Mouse (Mus musculus) right cerebral cortex, adult 18-20 months (tissue): ENCODE data around the gene Ccdc153.

Experiments used
- DNase-seq: peaks from one replicate; pipeline ENCODE4 v3.0.0; 2022; ENCODE audit warnings: mixed read lengths

Gene Ccdc153

DNA sequence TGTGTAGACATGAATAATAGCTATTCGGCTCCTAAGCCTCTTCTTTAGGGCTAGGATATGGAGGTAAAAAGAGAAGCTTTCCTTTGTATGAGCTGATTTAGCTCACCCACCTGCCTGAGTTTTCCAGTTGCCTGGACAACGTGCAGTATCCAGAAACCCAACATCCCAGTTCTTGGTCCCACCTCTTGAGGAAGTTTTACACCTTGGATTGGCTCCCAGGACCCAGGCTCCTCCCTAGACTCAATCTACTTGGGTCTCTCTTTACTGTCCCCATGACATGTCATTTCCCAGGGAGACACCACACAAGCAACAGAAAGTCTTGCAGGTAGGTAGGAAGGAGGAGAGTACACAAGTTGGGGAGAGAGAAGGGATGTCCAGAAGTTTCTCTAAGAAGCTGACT, at the start of gene Ccdc153:
Gene Ccdc153 (plus strand): TSS at position 278 of the 400 bp plus-strand sequence.
- DNase-seq: no peak

GRCm38 (mm10) chr9:44191166-44191565, 49.3 kb upstream of the Ccdc153 start:
- DNase-seq: no peak

GRCm38 (mm10) chr9:44192312-44192711, 48.2 kb upstream of the Ccdc153 start:
- DNase-seq: no peak

GRCm38 (mm10) chr9:44192794-44193193, 47.7 kb upstream of the Ccdc153 start:
- no peak for DNase-seq

GRCm38 (mm10) chr9:44194000-44194399, 46.5 kb upstream of the Ccdc153 start:
- DNase-seq: no peak

DNA sequence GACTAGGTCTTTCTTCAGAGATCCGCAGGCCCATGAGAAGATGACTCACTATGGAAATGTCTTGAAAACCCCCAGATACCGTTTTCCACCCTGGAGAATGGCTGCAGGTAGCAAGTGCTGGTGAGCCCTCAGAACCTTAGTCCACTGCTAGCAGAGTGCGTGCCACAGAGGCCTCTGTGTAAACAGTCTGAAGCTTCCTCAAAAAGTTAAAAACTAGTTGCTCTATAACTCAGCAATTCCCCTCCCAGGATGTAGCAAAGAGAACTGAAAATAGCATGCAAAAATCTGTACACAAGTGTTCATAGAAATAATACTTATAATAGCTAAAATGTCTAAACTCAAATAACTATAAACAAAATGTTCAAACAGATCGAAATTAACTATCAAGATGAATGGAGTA, 44.1 kb upstream of the Ccdc153 start:
- no peak for DNase-seq

- DNase-seq: no peak
Observed at GRCm38 (mm10) chr9:44199166-44199565, 41.3 kb upstream of the Ccdc153 start.

- DNase-seq: no peak
Observed at GRCm38 (mm10) chr9:44199580-44199979, 40.9 kb upstream of the Ccdc153 start.

- no peak for DNase-seq
Observed at GRCm38 (mm10) chr9:44200458-44200857, 40.0 kb upstream of the Ccdc153 start.

GRCm38 (mm10) chr9:44207840-44208239, 32.6 kb upstream of the Ccdc153 start:
- no peak for DNase-seq

DNA sequence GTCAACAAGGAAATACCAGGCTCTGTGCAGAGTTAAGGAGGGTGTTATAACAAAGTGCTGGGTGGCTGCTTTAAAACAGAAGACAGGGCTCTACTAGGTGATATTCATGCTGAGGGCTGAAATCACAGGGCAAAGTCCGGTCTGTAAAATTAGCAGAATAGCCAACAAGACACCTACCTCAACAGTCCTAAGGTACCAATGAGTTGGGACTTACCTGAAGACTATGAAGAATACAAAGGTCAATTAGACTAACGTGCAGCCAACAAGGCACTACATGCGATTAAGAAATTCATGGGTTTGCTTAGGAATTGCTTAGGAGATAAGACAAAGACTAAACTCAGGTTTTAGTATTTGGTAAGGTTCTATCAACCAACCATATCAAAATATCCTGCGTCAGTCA, 31.1 kb upstream of the Ccdc153 start:
- DNase-seq: no peak

DNA sequence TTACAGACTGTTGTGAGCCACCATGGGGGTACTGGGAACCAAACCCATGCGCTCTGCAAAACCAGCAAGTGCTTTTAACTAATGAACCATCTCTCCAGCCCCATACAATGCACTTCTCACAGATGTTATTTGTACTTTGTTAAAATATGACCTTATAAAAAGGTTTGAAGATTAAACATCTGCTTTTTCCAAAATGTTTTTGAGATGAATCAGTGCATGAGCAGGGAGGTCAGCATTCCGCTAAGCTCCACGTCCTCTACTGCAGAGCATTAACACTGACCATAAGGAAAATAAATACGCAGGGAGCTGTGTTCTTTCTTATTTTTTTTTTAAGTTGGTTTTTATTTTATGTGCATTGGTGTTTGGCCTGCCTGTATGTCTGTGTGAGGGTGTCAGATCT, 28.1 kb upstream of the Ccdc153 start:
- no peak for DNase-seq

DNA sequence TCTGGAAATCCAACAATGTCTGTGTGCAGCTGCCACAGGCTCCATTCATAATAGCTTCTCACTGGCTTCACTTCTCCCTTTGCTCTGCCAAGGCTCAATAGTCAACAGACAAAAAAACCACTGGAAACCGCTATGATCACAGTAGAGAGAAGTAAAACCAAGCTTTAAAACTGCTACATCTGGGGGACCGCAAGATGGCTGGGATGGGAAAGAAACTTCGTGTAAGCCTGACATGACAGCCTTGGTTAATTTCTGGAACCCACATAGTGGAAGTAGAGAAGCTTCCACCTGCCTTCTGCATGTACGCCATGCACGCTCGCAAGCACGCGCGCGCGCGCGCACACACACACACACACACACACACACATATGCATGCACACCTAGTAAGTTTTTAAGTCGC, 26.9 kb upstream of the Ccdc153 start:
- DNase-seq: no peak

- DNase-seq: peak; percentile 47
Observed at GRCm38 (mm10) chr9:44225993-44226392, 14.5 kb upstream of the Ccdc153 start.

DNA sequence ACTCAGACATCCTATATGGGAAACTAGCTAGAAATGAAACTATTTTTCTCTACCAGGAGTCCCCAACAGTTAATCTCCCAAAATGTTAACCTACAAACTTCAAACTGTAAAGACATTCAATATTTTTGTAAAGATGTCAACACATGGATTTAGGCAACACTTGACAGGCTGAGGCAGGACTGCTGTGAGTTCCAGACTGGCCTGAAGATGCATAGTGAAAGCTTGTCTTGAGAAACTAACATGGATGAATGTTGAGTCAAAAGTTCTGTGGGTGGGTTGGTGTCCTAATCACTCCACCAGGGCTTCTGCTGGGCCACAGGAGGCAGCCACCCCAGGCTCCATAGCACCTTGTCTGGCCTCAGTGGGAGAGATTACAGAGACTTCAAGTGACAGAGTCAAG, 8.9 kb upstream of the Ccdc153 start:
- no peak for DNase-seq

DNA sequence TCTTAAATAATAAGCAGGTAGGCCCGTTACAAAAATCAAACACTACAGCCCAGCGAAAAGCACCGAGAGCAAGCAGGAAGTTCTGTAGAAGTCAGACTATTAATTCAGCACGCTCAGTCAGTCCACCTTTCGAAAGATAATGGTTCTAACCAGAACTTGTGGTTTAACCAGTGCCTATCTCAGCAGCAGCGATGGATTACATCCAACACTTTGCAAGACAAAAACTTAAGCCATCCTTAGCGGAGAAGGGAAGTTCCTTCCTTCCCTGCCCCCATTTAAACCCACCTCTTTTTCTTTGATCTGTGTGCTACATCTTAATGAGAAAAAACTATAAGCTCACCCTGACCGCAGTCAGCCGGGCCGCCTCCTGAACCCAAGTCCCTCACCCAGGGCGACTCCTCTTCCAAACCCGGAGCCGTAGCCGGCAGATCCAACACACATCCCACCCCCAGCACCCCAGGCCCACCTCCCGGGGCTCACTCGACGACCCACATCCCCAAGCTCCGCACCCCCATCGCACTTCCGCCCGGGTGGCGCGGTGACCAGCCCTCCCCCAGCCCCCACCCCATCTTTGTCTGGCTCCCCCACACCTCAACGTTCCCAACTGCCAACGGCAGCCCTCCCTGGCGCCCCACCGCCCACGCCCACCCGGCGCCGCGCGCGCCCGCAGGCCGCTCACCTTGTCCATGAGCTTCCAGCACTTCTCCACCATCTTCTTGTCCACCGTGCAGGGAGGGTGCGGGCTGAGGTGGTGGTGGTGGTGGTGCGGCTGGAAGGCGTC, 7.3 kb upstream of the Ccdc153 start:
- no peak for DNase-seq

GRCm38 (mm10) chr9:44233802-44234478, 6.5 kb upstream of the Ccdc153 start, which contains the start of gene Cbl:
Gene Cbl, minus strand, starts transcription at chr9:44234049.
- DNase-seq: peak; percentile 99

GRCm38 (mm10) chr9:44234479-44235427, 5.7 kb upstream of the Ccdc153 start:
- peak; percentile 55 for DNase-seq

DNA sequence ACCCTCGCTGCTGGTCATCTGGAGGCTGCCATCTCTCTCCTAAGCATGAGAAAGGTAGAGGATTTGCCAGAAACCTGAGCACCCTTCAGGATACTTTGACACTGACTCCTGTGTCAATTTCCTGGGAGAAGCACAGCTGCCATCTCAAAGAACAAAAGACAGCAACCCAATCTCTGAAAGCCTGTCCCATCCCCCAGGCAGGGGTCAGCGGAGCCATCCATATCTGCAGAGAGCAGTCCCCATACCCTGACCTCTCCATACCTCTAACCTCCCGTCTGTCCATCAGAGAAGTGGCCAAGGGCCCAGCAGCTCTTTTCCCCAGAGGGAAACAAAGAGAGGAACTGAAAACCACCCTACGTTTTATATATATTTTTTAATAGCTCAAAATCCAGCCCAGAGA, 3.9 kb upstream of the Ccdc153 start:
- no peak for DNase-seq

DNA sequence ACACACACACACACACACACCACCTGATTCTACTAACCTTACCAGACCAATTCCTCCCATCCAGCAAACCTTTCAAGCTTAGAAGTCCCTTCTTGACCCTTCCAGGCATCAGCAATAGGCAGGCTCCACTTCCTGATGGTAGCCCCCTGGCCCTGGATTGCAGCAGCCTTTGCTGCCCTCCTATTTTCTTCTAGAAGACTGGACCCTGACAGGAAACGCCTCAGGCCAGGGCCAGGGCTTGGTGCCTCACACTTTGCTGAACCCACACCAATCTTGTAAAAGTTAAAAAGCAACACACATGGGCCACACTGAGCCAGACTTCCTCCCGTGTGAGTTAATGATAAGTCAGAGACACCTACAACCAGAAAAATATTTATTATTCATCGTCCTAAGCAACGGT, 3.3 kb upstream of the Ccdc153 start:
- DNase-seq: no peak

DNA sequence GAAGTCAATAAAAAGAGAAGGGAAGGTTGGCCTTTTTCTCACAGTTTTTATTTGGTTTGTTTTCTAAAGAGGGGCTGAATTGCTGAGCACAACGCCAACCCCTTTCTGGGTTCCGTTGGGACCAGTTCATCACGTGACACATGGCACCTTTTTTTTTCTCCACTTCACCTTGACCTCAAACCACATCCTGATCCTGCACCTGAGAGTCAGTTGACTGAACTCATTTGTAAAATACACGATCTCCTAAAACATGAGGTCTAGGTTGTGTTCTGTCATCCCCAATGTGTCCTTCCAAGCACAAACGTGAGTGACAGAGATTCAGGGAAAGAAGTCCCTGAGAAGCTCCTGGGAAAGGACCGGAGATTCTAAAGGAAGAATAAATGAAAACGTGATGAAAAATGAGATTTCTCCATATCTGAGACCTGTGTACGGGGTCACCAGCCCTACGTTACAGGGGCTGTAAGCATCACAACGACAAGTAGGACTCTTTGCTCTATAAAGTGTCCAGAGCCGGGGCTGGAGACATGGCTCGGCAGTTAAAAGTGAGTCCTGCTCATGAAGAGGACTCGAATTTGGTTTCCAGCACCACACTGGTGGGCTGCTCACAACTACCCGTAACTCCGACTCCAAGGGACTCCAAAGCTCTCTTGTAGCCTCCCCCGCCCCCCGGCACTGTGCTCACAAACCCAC, 1.8 kb upstream of the Ccdc153 start:
- no peak for DNase-seq

DNA sequence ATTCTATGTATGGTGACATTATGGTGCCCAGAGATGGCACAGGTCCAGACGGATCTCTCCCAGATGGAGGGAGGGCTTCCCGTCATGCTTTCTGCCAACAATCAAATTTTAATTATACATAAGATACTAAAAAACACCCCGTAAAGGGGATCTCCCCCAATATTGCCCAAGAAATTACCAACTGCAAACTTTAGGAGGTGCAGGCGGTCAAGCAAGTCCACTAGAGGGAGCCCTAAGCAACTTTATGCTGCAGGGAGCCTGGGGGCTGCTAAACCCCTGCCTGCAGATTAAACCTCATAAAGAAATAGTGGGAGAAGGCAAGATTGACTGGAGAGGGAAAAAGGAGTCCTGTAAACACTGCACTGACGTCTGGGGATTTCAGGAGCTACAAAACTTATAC, 1.0 kb upstream of the Ccdc153 start:
- DNase-seq: no peak

GRCm38 (mm10) chr9:44240911-44241310, 435 bp downstream of the Ccdc153 start:
- no peak for DNase-seq
